In the genomic region with DNA sequence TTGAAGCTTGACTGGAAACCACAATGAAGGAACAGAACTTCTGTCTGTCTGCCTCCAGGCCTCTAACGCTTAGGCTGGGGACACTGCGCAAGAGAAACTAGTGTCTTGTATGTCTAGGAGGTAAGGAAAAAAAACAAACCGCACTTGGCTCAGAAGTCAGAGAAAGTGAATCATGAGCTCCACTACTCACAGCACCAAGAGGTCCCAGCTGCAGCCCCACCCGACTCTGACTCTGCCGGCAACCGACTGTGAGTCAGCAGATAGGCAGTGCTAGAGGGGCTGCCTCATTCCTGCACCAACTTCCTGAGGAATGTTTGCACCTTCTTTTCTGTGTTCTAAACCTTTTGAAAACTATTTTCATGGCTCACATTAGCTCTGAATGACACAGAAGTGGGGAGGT, we compare ENCODE assay signal across 8 mouse cellular contexts.
DNase-seq lines count a peak whose midpoint lies in the region; ATAC-seq and TF ChIP-seq lines count a peak whose summit lies in the region.

No protein-coding gene starts in this region.

- no peaks in the 10 kb centered on the region for H3K9me3 ChIP-seq in heart, embryonic 12.5 days (replicated peaks)
- H3K9me3 ChIP-seq in forebrain, postnatal 0 days (ENCODE audit: low read length), result no peaks in the 10 kb centered on the region

- ATAC-seq in CD4-positive, CD25-positive, alpha-beta regulatory T cell, adult 4 months, result no peak
- peak; percentile 71 for ATAC-seq in heart, embryonic 12.5 days (ENCODE audit: insufficient number of reproducible peaks, low FRiP score)
- peak; percentile 81 for ATAC-seq in megakaryocyte progenitor cell, adult 5-6 weeks (replicated peaks; ENCODE audit: poor library complexity)
- ATAC-seq in forebrain, postnatal 0 days, result no peak

- H3K27me3 ChIP-seq in heart, embryonic 12.5 days (replicated peaks), result no peaks in the 10 kb centered on the region
- H3K27me3 ChIP-seq in forebrain, postnatal 0 days (ENCODE audit: insufficient read depth, low read length), result no peaks in the 10 kb centered on the region

- no peak overlapping the region for H3K9ac ChIP-seq in heart, embryonic 12.5 days
- H3K9ac ChIP-seq in forebrain, postnatal 0 days, result no peak overlapping the region

- no peaks in the 10 kb centered on the region for H3K36me3 ChIP-seq in heart, embryonic 12.5 days
- no peaks in the 10 kb centered on the region for H3K36me3 ChIP-seq in forebrain, postnatal 0 days (ENCODE audit: insufficient read depth)

- DNase-seq in CD4-positive, CD25-positive, alpha-beta regulatory T cell, adult 2 months (ENCODE audit: low read depth, low spot score), result peak; percentile 2
- DNase-seq in adrenal gland, postnatal 10 days, result peak; percentile 68
- no peak for DNase-seq in cerebellum, adult 18-20 months
- no peak for DNase-seq in forebrain, postnatal 0 days
- no peak for DNase-seq in spleen, adult 12 weeks (ENCODE audit: low spot score)

- no peak overlapping the region for H3K4me3 ChIP-seq in heart, embryonic 12.5 days
- no peak overlapping the region for H3K4me3 ChIP-seq in forebrain, postnatal 0 days (ENCODE audit: low read depth, low read length)

- H3K27ac ChIP-seq in heart, embryonic 12.5 days (ENCODE audit: poor library complexity, severe bottlenecking), result no peak overlapping the region
- no peak overlapping the region for H3K27ac ChIP-seq in forebrain, postnatal 0 days (ENCODE audit: low read depth, low read length)

- no peak overlapping the region for H3K4me2 ChIP-seq in heart, embryonic 12.5 days
- H3K4me2 ChIP-seq in forebrain, postnatal 0 days (ENCODE audit: low read depth), result no peak overlapping the region

- TF ChIP-seq CTCF in forebrain, postnatal 0 days (IDR thresholded peaks at IDR 0.05; ENCODE audit: low read depth), result no peak

- H3K4me1 ChIP-seq in heart, embryonic 12.5 days (replicated peaks), result peaks cover 11% of the 10 kb centered on the region; the same call in 1 of the 2 replicates
- H3K4me1 ChIP-seq in forebrain, postnatal 0 days (ENCODE audit: insufficient read depth), result no peaks in the 10 kb centered on the region

- 30% methylated on average over 6 of the region's 6 CpGs for WGBS in heart, embryonic 12.5 days
- 85% methylated on average over 6 of the region's 6 CpGs for WGBS in forebrain, postnatal 0 days

Comparison
In these comparisons a context has a peak if more than half of its experiments do, and no peak if none do; other contexts are left out.
1. DNase-seq: peak in CD4-positive, CD25-positive, alpha-beta regulatory T cell, adult 2 months (single experiment) and adrenal gland, postnatal 10 days (single experiment); none in cerebellum, adult 18-20 months (0 of 2), forebrain, postnatal 0 days (single experiment) and spleen, adult 12 weeks (single experiment).
2. ATAC-seq: peak in heart, embryonic 12.5 days (single experiment) and megakaryocyte progenitor cell, adult 5-6 weeks (single experiment); none in CD4-positive, CD25-positive, alpha-beta regulatory T cell, adult 4 months (single experiment) and forebrain, postnatal 0 days (single experiment).